Mouse (Mus musculus) embryonic facial prominence, embryonic 10.5 days (tissue): ENCODE measurements around the gene Nisch. TPM values are rescaled to one million over a fixed set of nuclear protein-coding genes. Genes with fewer than 3 reads are reported as not detected.
A peak's percentile ranks its signal among the peaks of the same experiment; 100 is the strongest.

Source experiments
- DNase-seq: peaks from one replicate; pipeline ENCODE4 v3.0.0-alpha.2; 2017; ENCODE audit warnings: low spot score
- H3K27ac ChIP-seq: fragments of 300-500 bp; sonication (generic); replicated peaks from 2 replicates; pipeline ENCODE4 v1.5.1; 2016; ENCODE audit warnings: mild to moderate bottlenecking
- H3K27me3 ChIP-seq: fragments of 300-500 bp; sonication (generic); replicated peaks from 2 replicates; pipeline ENCODE4 v1.6.1; 2016; ENCODE audit warnings: low read depth, mild to moderate bottlenecking; ENCODE audit not compliant: poor library complexity, severe bottlenecking
- H3K36me3 ChIP-seq: fragments of 300-500 bp; sonication (generic); replicated peaks from 2 replicates; pipeline ENCODE4 v1.6.1; 2016; ENCODE audit warnings: mild to moderate bottlenecking, moderate library complexity
- H3K4me1 ChIP-seq: fragments of 300-500 bp; sonication (generic); 2 replicates; pipeline ENCODE4 v1.6.1; 2016
- H3K4me3 ChIP-seq: fragments of 300-500 bp; sonication (generic); 2 replicates; pipeline ENCODE4 v1.5.1; 2016; ENCODE audit warnings: mild to moderate bottlenecking, moderate library complexity
- H3K9me3 ChIP-seq: fragments of 300-500 bp; sonication (generic); 2 replicates; pipeline ENCODE4 v1.6.1; 2016; ENCODE audit warnings: mild to moderate bottlenecking
- WGBS: fragments of 180-500 bp; shearing (Covaris S2); methylation state at CpG from one replicate; pipeline ENCODE4 v1.1.7; 2016; 5-methylcytosine and 5-hydroxymethylcytosine counted together
- polyA plus RNA-seq: library from polyadenylated mRNA; unstranded; fragments of >200 nt; fragmentation: Nextera tagmentation; extraction: Ambion mirVana; gene quantifications from 2 replicates; pipeline ENCODE4 v1.2.1, GENCODE M21; 2016

Gene Nisch
- polyA plus RNA-seq, 1 experiment from 2014 or later, result 476 TPM

DNA sequence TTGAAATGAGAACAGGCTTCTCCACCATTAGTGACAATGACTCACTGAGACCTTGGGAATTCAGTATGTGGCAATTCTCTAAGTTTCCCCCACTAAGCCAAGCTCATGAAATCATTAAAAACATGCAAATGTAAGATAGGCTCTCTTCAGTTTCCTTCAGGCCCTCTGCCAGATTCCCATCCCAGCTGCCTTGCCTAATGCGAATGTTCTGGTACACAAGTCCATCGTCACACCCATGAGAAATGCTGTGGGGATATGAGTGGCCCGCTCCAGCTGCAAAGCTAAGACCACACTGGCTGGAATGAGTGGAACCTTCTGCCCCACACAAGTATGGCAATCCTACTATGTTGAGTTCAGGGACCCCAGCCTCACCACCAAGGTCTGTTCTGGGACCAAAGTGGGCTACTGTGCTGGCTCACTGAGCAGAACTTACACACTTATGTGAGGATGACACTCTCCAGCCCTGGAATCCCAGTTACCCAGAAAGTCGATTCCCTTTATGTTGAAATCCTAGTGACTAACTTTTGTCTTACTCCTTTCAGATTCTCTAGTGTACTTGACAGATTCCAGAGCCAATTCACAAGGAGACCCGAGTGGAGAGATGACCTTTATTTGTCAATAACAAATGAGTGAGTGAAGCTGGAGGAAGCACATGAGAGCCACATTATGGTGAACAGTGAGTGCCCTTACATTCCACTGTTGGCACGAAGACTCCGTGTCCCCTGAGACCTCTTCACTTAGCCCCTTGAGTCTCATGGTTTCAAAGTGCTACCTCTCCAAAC is 20.5 kb upstream of the Nisch start:
- no peak for DNase-seq
- Histone ChIP-seq H3K4me3 (no peak overlapping the region), H3K9me3 (no peaks in the 10 kb centered on the region), H3K27ac (no peak overlapping the region), H3K4me1 (peaks cover 16% of the 10 kb centered on the region), H3K36me3 (peaks cover 7% of the 10 kb centered on the region; the same call in 1 of the 2 replicates), H3K27me3 (no peaks in the 10 kb centered on the region)
- WGBS, result 86% methylated on average over 7 of the region's 7 CpGs

DNA sequence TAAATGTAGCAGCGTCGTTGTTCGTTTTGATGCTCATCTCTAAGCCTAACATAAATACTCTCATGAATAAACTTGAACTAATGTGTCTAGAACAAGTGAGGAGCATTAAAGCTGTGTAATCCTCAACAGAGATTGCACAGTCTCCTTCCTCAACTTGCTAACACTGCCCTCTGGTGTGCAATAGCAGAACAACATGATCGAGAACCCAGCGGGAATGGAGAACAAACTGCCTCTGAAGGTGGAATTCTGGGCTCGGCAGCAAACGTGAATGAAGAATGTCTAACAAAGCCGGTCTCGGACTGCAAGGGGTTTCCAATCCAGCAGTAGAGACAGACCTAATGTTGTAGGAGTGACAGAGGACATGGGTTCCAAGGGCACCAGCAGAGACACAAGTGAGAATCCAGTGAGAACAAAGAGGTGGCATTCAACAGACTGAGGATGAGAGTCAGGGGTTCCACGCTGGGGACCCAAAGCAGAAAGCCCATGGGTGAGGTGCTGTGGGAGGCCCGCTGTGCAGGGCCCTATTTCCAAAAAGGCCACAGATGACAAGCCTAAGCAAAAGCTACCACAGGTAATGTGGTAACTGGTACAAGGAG is 17.3 kb upstream of the Nisch start:
- 27% methylated on average over 11 of the region's 11 CpGs for WGBS
- Histone ChIP-seq H3K9me3 (no peaks in the 10 kb centered on the region), H3K36me3 (peaks cover 5% of the 10 kb centered on the region; the same call in 1 of the 2 replicates), H3K4me1 (peaks cover 27% of the 10 kb centered on the region), H3K4me3 (peak overlapping the region; percentile 1; the same call in 1 of the 2 replicates), H3K27ac (peak overlapping the region; percentile 66; the same call in 1 of the 2 replicates), H3K27me3 (no peaks in the 10 kb centered on the region)
- DNase-seq, result peak; percentile 77

DNA sequence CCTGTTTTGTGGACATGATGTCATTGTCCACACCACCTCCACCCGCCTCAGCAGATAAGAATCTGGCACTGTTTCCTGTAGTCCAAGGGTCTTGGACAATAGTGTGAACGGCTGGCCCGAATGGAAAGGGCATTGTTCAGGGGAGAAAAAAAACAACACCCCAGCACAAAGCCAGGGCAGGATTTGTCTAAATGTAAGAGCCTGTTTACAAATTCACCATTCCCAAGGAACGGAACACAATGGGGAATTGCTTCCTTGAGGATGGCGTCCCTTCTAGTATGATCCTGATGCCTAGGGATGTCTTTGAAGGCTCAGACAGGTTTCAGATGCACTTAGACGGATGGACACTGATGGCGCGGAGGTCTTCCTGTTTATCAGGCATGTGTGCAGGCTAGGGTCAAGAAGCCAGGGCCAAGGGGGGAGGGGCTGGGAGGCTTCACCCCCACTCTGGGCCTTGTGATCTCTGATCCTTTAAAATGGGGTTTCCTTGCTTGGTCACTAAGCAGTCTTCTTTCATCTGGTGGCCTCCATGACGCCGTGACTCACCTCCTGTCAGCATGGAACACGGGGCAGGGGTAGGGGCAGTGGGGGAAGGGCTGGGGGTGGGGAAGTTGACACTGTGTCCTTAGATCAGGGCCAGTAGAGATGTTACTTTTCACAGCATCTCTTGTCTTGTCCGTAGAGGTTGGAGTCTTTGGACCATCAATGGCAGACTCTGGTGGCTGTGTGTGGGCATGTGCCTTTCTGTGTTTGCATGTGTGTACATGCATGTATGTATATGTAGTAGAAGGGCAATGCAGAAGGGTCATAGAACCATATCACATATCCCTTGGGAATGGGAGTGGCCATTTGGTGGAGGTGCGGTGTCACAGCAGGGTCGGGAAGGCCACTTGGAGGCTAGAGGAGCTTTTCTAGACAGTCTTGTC is 16.6 kb upstream of the Nisch start:
- DNase-seq, result no peak
- Histone ChIP-seq H3K4me1 (peaks cover 35% of the 10 kb centered on the region), H3K9me3 (no peaks in the 10 kb centered on the region), H3K27ac (no peak overlapping the region), H3K4me3 (no peak overlapping the region), H3K36me3 (no peaks in the 10 kb centered on the region), H3K27me3 (no peaks in the 10 kb centered on the region)
- 85% methylated on average over 14 of the region's 14 CpGs for WGBS

DNA sequence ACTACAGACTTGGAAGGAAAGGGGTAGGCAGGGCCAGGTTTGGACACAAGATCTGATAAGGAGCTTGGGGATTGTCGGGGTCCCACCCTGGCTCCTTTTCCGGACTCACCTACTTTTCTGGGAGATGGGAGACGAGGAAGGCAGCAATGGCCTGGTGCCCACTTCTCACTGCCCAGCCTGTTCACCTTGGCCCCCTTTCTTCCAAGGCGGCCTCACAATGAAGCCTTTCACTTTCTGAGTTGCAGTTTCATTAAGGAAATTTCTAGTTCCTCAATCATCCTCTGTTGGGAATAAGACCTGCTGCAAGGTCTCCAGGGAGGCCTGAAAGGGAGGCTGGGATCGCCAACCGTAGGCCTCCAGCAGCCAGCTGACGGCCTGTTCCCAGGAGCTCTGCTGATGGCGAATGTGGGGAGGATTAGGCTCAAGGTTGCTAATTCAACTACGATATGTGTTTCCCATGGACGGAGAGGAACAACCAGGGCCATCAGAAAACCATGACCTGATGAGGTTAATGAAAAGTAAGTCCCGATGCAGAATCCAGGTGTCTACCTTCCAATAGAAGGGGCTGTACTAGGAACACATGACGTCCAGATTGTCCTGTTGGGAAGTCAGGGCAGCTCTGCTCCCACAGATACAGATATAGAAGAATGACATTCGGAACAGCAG is 15.8 kb upstream of the Nisch start:
- Histone ChIP-seq H3K27ac (no peak overlapping the region; the same call in 1 of the 2 replicates), H3K36me3 (no peaks in the 10 kb centered on the region), H3K9me3 (no peaks in the 10 kb centered on the region), H3K4me3 (no peak overlapping the region), H3K27me3 (no peaks in the 10 kb centered on the region), H3K4me1 (peaks cover 43% of the 10 kb centered on the region)
- 87% methylated on average over 13 of the region's 13 CpGs for WGBS
- DNase-seq, result no peak

DNA sequence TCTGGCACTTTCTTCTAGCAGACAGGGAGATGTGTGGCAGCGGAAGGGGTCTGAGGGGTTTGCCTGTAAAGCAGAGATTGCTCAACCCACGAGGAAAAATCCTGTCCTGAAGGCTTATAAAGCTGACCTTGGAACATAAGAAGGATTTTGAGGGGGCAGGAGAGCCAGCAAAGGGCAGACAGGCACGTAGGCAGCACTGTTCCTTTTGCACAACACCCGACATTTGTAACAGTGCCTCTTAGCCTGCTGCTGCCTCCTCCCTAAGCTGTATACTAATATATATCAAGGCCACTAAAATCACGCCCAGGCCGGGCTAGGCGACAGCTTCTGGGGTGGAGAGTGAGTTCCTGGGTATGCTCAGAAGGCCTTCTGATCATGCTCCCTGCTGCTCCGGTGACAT is 13.7 kb upstream of the Nisch start:
- Histone ChIP-seq H3K27me3 (no peaks in the 10 kb centered on the region), H3K4me1 (peaks cover 46% of the 10 kb centered on the region), H3K9me3 (no peaks in the 10 kb centered on the region), H3K36me3 (no peaks in the 10 kb centered on the region), H3K27ac (peak overlapping the region; percentile 36; the same call in 1 of the 2 replicates), H3K4me3 (no peak overlapping the region)
- no peak for DNase-seq
- WGBS, result 68% methylated on average over 8 of the region's 8 CpGs

DNA sequence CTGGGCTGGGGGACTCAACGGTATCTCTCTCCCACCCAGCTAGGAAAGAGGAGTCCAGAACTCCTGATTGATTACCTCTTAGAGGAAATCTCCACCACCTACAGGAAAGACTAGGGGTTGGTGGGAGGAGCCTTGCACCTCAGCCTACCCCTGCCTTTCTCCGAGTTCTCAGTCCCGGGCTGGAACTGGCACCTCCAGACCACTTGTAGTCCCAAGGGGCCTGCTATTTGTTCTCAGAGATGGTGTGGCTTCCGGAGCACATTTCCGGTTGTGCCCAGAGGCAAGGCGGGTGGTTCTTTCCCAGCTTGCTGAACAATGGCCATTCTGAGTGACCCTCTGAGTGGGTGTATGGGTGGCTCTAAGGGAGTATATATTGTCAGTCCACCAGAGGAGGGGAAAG is 11.5 kb upstream of the Nisch start:
- DNase-seq, result no peak

DNA sequence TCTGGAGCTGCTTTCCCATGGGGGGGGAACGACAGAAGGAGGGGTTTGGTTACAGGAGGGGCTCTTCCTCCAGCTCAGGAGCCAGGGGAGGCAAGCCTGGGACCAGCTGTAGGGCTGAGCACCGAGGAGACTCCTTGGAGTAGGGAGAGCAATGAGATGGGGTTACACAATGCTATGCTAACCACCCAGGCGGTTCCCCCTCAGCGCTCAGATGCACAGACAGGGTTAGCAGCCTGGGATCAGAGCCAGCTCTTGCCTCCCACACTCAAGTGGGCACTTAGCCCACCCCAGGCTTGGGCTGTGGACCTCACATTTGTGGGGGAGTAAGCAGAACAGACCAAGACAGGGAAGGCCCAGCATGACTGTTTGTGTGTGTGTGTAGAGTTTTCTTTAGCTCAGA is 10.2 kb upstream of the Nisch start:
- DNase-seq, result no peak

More for the DNA sequence above, 11.5 kb upstream of the Nisch start:
- no peaks in the 10 kb centered on the region for H3K27me3 ChIP-seq
- H3K4me1 ChIP-seq, result peaks cover 44% of the 10 kb centered on the region
- no peaks in the 10 kb centered on the region for H3K9me3 ChIP-seq
- 70% methylated on average over 6 of the region's 6 CpGs for WGBS
- no peaks in the 10 kb centered on the region for H3K36me3 ChIP-seq
- no peak overlapping the region for H3K27ac ChIP-seq
- H3K4me3 ChIP-seq, result no peak overlapping the region

DNA sequence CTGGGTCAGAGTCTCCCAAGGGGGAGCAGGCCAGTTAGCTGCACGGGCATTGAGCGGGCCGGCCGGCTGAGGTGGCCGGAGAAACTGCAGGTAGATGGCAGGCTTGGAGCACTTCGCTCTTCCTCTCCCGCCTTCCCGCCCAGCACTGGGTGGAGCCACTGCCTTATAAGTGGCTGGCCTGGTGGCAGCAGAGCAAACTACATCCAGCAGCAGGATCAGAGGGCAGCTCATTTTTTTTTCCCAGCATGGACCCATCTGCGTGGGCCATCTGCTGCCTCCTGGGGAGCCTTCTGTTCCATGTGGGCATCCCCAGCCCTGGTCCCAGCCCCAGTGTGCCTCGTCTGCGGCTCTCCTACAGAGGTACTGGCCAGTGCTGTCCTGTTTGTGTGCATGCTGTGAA is 920 bp upstream of the Nisch start, which contains the start of gene Sema3g:
Sema3g (plus strand) TSS at position 195 of the 400 bp plus-strand sequence.
- Histone ChIP-seq H3K4me3 (peak within 1 kb of the TSS; percentile 31; the same call in 1 of the 2 replicates), H3K4me1 (peaks cover 42% of the 10 kb centered on the region), H3K27ac (peak within 1 kb of the TSS; percentile 72), H3K27me3 (peaks cover 13% of the 10 kb centered on the region; the same call in 1 of the 2 replicates), H3K9me3 (no peaks in the 10 kb centered on the region), H3K36me3 (no peaks in the 10 kb centered on the region)
- DNase-seq, result peak; percentile 77
- 13% methylated on average over 11 of the region's 11 CpGs for WGBS

More for the DNA sequence above, 10.2 kb upstream of the Nisch start:
- H3K36me3 ChIP-seq, result no peaks in the 10 kb centered on the region
- no peaks in the 10 kb centered on the region for H3K27me3 ChIP-seq
- WGBS, result 80% methylated on average over 4 of the region's 4 CpGs
- peaks cover 41% of the 10 kb centered on the region for H3K4me1 ChIP-seq
- no peaks in the 10 kb centered on the region for H3K9me3 ChIP-seq
- no peak overlapping the region for H3K4me3 ChIP-seq
- H3K27ac ChIP-seq, result no peak overlapping the region

DNA sequence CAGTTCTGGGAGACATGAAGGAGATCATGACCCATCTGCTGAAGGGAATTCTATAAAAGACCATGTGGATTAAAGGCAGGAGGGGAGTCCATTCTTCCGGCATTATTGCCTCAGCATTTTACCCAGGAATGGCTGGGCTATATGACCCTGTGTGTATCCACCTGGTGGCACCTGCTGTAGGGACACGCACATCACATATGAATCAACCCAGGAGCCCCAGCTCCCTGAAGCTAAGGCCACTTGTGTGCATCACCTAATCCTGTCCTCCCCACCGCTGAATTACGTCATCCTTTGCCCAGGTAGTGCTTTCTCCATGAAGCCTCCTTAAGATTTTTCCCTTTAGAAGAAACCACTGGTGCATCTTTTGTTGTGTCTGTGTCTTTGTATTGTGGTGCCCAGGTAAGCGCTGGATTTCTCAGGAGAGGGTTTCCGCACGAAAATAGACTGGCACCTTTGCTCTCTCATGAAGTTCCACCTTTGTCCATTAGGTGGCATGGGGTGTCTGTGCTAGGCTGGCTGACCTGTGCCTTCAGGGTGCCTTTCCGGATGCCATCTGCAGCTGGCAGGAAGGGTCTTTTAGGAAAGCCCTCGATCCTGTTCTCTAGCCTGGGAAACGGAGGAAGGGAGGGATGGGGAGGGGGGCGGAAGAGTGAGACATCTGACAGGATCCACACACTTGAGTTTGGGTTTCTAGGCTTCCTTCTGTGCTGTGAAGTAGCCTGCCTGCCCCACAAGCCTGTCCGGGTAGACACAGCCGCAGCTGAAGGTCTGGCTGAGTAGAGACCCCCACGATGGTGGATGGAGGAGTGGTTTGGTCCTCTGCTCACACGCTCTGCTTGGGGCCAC is 1.4 kb downstream of the Nisch start:
- peak overlapping the region; percentile 16; the same call in 1 of the 2 replicates for H3K4me3 ChIP-seq
- DNase-seq, result peak; percentile 74
- H3K9me3 ChIP-seq, result no peaks in the 10 kb centered on the region
- WGBS, result 34% methylated on average over 15 of the region's 15 CpGs
- no peaks in the 10 kb centered on the region for H3K36me3 ChIP-seq
- peaks cover 14% of the 10 kb centered on the region; the same call in 1 of the 2 replicates for H3K27me3 ChIP-seq
- H3K4me1 ChIP-seq, result peaks cover 38% of the 10 kb centered on the region
- 0 out of 2 replicates have a peak overlapping the region, but pooled peaks have one; percentile 8 for H3K27ac ChIP-seq

DNA sequence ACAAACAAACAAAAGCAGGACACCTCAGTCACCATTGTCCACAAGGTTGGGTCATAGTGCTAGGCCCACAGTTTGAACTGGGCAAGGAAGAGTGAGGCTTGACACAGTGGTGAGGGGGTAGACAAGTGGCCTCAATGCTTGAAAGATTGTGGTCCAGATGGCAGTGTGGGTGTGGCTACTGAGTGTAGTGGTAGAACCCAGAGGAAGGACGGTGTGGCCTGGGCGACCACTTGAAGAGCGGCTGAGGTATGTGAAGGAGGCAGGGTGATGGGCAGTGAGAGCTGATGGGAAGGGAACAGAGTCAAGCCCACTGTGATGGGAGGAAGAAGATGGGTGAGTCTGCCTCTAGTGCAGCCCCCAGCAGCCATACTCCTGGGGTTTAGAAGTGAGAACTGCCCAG is 2.1 kb downstream of the Nisch start:
- 86% methylated on average over 3 of the region's 3 CpGs for WGBS
- H3K9me3 ChIP-seq, result no peaks in the 10 kb centered on the region
- no peak overlapping the region for H3K4me3 ChIP-seq
- no peaks in the 10 kb centered on the region for H3K36me3 ChIP-seq
- peaks cover 36% of the 10 kb centered on the region for H3K4me1 ChIP-seq
- DNase-seq, result no peak
- H3K27ac ChIP-seq, result no peak overlapping the region
- H3K27me3 ChIP-seq, result peaks cover 14% of the 10 kb centered on the region; the same call in 1 of the 2 replicates

DNA sequence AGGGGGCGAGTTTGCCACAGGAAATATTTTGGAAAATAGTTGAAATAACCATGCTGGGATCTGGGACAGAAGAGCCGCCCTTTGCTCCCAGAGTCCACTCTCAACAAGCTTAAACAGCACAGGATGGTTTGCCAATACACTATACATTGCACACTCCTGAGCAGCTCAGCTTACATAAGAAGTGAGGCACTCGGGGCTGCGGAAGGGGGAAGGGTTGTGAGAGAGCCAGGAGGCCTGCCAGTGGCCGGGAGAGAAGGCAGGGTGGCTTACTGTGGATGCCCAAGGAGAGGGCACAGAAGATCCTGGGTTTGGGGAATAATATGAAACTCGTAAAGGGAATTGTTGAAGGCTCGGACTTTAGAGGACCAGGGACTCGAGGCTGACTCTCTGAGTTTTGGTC is 2.9 kb downstream of the Nisch start:
- no peak for DNase-seq
- peaks cover 16% of the 10 kb centered on the region; the same call in 1 of the 2 replicates for H3K27me3 ChIP-seq
- H3K4me1 ChIP-seq, result peaks cover 36% of the 10 kb centered on the region
- no peaks in the 10 kb centered on the region for H3K36me3 ChIP-seq
- WGBS, result 68% methylated on average over 8 of the region's 8 CpGs
- no peak overlapping the region for H3K4me3 ChIP-seq
- no peaks in the 10 kb centered on the region for H3K9me3 ChIP-seq
- no peak overlapping the region for H3K27ac ChIP-seq
